Mouse (Mus musculus): ENCODE results near the gene Ssmem1.

The Ssmem1 gene

GRCm38 (mm10) chr6:30526586-30527515 lies 17.2 kb downstream of the Ssmem1 start:
- DNase-seq, result no peak

DNA sequence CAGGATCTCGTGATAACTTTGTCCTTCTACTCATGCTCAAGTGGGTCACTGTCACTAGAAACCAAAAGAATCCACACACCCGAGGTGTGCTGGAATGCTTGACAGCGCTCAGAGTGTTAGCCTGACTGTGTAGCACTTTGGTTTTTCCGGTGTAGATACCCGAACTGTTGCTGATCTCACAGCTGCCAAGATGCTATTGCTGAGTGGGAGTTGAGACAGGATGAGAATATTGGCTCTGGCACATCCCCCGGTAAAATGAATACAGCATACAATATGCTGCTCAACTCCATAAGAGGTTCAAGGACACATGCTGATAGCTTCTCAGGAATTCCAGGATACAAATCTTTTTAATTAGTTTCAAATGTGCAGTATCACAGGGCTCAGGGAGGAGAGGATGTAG lies 19.2 kb downstream of the Ssmem1 start:
- DNase-seq, result no peak

DNA sequence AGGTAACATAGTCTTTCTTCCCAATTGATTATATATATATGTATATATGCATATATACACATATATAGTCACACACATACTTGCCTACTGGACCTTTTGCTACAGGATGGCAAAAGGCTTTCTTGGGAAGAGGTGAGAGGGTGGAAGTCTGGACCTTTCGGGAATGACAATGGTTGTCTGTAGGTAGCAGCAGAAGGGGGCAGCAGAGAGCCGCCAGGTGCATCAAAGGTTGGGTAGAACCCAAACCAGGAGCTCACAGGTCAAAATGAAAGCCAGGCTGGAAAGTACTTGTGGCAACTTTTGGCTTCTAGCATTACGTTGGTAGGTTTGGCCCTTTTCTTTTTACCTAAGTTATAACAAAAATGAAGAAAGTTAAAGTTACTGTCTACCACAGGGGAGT lies 25.7 kb downstream of the Ssmem1 start:
- DNase-seq, result peak; percentile 27

GRCm38 (mm10) chr6:30538240-30538639 lies 28.6 kb downstream of the Ssmem1 start:
- DNase-seq, result no peak

GRCm38 (mm10) chr6:30538800-30539199 lies 29.2 kb downstream of the Ssmem1 start:
- DNase-seq, result no peak

- no peak for DNase-seq
Observed at GRCm38 (mm10) chr6:30541009-30541799, 31.6 kb downstream of the Ssmem1 start, which contains the start of gene Cpa2. Gene Cpa2 (plus strand): TSS chr6:30541582.

GRCm38 (mm10) chr6:30542277-30542676 lies 32.6 kb downstream of the Ssmem1 start:
- DNase-seq, result no peak

DNA sequence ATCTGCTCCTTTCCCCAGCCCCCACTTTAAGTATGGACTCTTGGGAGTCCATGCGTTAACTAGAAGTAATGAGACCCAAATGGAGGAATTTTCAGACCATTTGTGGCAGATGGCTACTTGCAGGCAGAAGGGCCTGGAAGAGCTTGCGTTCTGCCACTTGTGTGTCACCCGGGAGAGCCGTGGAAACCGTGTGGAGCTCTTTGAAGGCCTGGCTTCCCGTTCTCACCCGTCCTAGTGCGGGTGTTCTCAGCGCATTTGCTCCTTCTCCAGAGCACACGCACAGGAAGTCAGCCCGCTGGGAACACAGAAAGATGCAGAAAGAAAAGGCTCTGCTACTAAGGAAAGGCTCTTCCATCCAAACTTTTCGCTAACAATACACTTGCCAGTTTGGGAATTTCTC lies 33.4 kb downstream of the Ssmem1 start:
- no peak for DNase-seq

- DNase-seq, result no peak
Observed at GRCm38 (mm10) chr6:30543851-30544250, 34.2 kb downstream of the Ssmem1 start.

DNA sequence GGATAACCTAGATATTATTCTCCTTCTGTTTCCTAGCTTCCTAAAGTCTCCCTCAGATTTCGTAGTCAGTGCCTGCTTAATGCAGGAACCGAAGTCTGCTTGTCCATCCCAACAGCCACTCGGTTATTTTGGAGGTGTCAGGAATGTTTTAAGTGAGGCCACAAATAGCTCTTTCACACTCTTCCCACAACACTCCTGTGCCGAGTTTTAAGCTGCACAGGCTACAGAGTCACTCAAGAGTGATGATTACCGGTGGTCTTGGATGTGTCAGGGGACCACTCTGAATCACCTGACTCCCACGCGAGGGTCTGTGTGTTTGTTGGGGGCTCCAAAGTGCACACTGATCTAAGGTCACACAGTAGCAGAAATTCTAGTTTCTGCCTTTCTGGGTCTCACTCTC lies 36.0 kb downstream of the Ssmem1 start:
- no peak for DNase-seq

GRCm38 (mm10) chr6:30546571-30547273 lies 37.1 kb downstream of the Ssmem1 start:
- peak; percentile 33 for DNase-seq

DNA sequence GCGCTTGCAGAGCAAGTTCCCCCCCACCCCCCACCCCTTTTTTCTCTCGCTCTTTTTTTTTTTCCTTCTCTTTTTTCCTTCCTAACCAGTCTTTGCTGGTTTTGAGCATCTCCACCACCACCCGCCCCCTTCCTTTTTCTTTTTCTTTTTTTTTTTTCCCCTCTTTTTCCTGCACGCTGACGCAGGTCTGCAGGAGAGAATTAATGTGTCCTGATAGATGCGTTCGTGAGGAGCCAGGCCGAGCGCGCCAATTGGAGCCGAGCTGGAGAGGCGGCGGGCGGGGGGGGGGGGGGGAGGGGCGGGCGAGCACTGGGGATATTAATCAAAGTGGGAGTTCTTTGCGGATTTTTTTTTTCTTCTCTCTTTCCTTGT lies 37.6 kb downstream of the Ssmem1 start:
- peak; percentile 52 for DNase-seq

GRCm38 (mm10) chr6:30547656-30548306 lies 38.1 kb downstream of the Ssmem1 start:
- peak; percentile 26 for DNase-seq

GRCm38 (mm10) chr6:30549231-30549761 lies 39.6 kb downstream of the Ssmem1 start:
- DNase-seq, result no peak

DNA sequence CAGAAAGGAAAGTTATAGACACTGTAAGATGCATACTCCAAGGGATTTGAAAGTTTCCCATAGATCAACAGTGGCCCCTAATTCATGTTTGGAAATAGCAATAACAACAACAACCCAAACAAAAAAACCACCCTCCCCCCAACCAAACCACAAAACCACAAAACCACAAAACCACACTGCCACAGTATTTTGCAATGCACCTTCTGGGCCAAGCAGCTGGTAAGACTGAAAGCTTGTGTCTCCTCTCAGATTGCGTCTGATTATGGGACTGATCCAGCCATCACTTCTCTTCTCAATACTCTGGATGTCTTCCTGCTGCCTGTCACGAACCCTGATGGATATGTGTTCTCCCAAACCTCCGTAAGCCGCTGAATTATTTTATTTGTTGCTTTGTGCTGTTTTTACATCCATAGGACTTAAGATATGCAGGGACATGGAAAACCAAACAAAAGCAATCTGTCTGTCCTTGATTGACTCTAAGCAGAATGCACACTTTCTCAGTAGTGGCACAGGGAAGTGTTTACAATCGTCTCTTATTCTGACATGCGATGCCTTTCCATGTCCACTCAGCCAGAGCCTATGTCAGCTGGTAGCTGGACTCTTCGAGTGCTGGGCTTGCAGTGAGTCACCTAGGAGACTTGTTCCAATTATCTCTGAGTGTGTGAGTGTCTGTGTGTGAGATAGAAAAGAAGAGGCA lies 41.0 kb downstream of the Ssmem1 start:
- no peak for DNase-seq

GRCm38 (mm10) chr6:30551193-30551515 lies 41.5 kb downstream of the Ssmem1 start:
- no peak for DNase-seq

GRCm38 (mm10) chr6:30551644-30552580 lies 42.3 kb downstream of the Ssmem1 start:
- DNase-seq, result peak; percentile 34

- no peak for DNase-seq
Observed at GRCm38 (mm10) chr6:30552628-30553027, 43.0 kb downstream of the Ssmem1 start.

DNA sequence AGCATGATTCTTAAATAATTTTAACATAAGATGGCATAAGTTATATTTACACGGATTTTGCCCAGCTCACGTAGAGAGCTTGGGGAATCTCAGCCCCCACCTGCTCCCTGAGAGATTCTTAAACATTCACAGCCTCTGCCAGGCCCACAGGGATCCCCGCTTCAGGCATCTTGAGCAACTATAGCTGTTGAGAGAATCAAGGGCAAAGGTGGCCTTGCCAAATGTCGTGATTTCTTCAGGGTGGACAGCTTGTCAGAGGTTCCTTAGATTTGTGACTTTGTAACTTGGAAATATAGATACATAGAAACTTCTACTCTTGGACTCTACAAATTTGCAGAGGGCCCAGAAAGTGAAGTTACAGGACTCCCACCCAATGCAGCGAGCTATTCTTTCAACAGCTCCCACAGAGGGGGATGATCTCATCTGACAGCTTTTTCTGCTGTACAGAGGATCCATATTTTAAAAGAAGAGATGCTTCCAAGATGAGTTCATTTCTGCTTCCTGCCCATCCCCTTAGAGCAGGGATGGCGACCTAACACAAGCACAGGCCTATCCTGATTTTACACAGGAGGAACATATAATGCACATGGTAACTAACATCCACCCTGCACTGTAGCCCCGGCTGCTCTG lies 43.8 kb downstream of the Ssmem1 start:
- DNase-seq, result no peak

- DNase-seq, result no peak
Observed at GRCm38 (mm10) chr6:30554092-30554491, 44.4 kb downstream of the Ssmem1 start.
